13 mouse cellular contexts compared by ENCODE assay signal in genomic region chr6:28916630-28917029, GRCm38 (mm10).
DNase-seq lines count a peak whose midpoint lies in the region; ATAC-seq and TF ChIP-seq lines count a peak whose summit lies in the region.
"Had no signal": no experiment of that assay in that cellular context is flagged by ENCODE, and none has a peak within 500 bp of the region (broad histone marks: within the 10 kb centered on the region; RNA-seq: fewer than 3 reads in every experiment).

No protein-coding gene starts in this region.

- 0 out of 2 replicates have a peak, but pooled peaks cover 3% of the 10 kb centered on the region for H3K4me1 ChIP-seq in heart, embryonic 12.5 days (replicated peaks)
- H3K4me1 ChIP-seq in lung, postnatal 0 days (ENCODE audit: insufficient read depth, low read depth, low read length), result no peaks in the 10 kb centered on the region
- no peaks in the 10 kb centered on the region for H3K4me1 ChIP-seq in forebrain, embryonic 15.5 days
- H3K4me1 ChIP-seq: liver, embryonic 12.5 days had no signal

- intact Hi-C loops in heart, postnatal 10 days (cut with DNase I), result no loop called here

- no peak overlapping the region for H3K4me3 ChIP-seq in heart, embryonic 12.5 days
- no peak overlapping the region for H3K4me3 ChIP-seq in lung, postnatal 0 days (ENCODE audit: low read depth, low read length)
- H3K4me3 ChIP-seq in forebrain, embryonic 15.5 days, result no peak overlapping the region
- H3K4me3 ChIP-seq: liver, embryonic 12.5 days had no signal

- no peaks in the 10 kb centered on the region for H3K36me3 ChIP-seq in heart, embryonic 12.5 days
- H3K36me3 ChIP-seq in lung, postnatal 0 days (ENCODE audit: insufficient read depth, low read length), result no peaks in the 10 kb centered on the region
- H3K36me3 ChIP-seq in forebrain, embryonic 15.5 days, result no peaks in the 10 kb centered on the region
- H3K36me3 ChIP-seq: G1E; liver, embryonic 12.5 days had no signal

- WGBS in heart, embryonic 12.5 days, result 41% methylated on average over 8 of the region's 8 CpGs
- 31% methylated on average over 8 of the region's 8 CpGs for WGBS in lung, postnatal 0 days
- WGBS in forebrain, embryonic 15.5 days, result 70% methylated on average over 8 of the region's 8 CpGs

- no peaks in the 10 kb centered on the region for H3K27me3 ChIP-seq in heart, embryonic 12.5 days (replicated peaks)
- no peaks in the 10 kb centered on the region for H3K27me3 ChIP-seq in lung, postnatal 0 days (replicated peaks; ENCODE audit: insufficient read depth, low read length)
- no peaks in the 10 kb centered on the region for H3K27me3 ChIP-seq in forebrain, embryonic 15.5 days
- H3K27me3 ChIP-seq: liver, embryonic 12.5 days had no signal

- TF ChIP-seq EP300 in lung, postnatal 0 days (IDR thresholded peaks at IDR 0.05), result peak; percentile 33; the same call in 1 of the 2 replicates

- H3K9ac ChIP-seq in heart, embryonic 12.5 days, result no peak overlapping the region
- H3K9ac ChIP-seq in lung, postnatal 0 days (replicated peaks; ENCODE audit: low read depth), result no peak overlapping the region
- no peak overlapping the region for H3K9ac ChIP-seq in forebrain, embryonic 15.5 days (replicated peaks)
- H3K9ac ChIP-seq: liver, embryonic 12.5 days had no signal

- TF ChIP-seq CTCF in lung, postnatal 0 days (IDR thresholded peaks at IDR 0.05), result no peak

- DNase-seq in heart, postnatal 10 days, result no peak
- peak; percentile 91 for DNase-seq in ovary, adult 18-20 months (ENCODE audit: low spot score)
- no peak for DNase-seq in ovary, postnatal 14 days (ENCODE audit: low spot score)
- no peak for DNase-seq in lung, postnatal 0 days (ENCODE audit: low spot score)
- peak; percentile 85 for DNase-seq in testis, postnatal 14 days (ENCODE audit: low spot score)
- DNase-seq: cerebellum, adult 9-11 months; heart, adult 11 months; kidney, postnatal 10 days; thymus, adult 18-20 months had no signal

- no peak overlapping the region for H3K4me2 ChIP-seq in heart, embryonic 12.5 days
- H3K4me2 ChIP-seq in lung, postnatal 0 days (replicated peaks; ENCODE audit: low read depth, low read length), result no peak overlapping the region
- H3K4me2 ChIP-seq in forebrain, embryonic 15.5 days (replicated peaks), result no peak overlapping the region
- H3K4me2 ChIP-seq: liver, embryonic 12.5 days had no signal

- ATAC-seq in heart, embryonic 12.5 days (ENCODE audit: insufficient number of reproducible peaks, low FRiP score), result 0 out of 2 replicates have a peak, but pooled peaks have one; percentile 25
- ATAC-seq in lung, postnatal 0 days, result peak; percentile 46; the same call in 1 of the 2 replicates
- no peak for ATAC-seq in forebrain, embryonic 15.5 days (replicated peaks)
- ATAC-seq: liver, embryonic 12.5 days had no signal

- H3K9me3 ChIP-seq in heart, embryonic 12.5 days (replicated peaks), result peaks cover 14% of the 10 kb centered on the region
- no peaks in the 10 kb centered on the region for H3K9me3 ChIP-seq in lung, postnatal 0 days (ENCODE audit: low read length)
- H3K9me3 ChIP-seq in forebrain, embryonic 15.5 days, result no peaks in the 10 kb centered on the region

- no peak overlapping the region for H3K27ac ChIP-seq in heart, embryonic 12.5 days (ENCODE audit: poor library complexity, severe bottlenecking)
- no peak overlapping the region for H3K27ac ChIP-seq in lung, postnatal 0 days (ENCODE audit: low read length)
- H3K27ac ChIP-seq in forebrain, embryonic 15.5 days (replicated peaks), result no peak overlapping the region
- H3K27ac ChIP-seq: liver, embryonic 12.5 days had no signal

Comparison
In these comparisons a context has a peak if more than half of its experiments do, and no peak if none do; other contexts are left out.
1. DNase-seq: peak in ovary, adult 18-20 months (single experiment) and testis, postnatal 14 days (single experiment); none in heart, postnatal 10 days (0 of 2), ovary, postnatal 14 days (single experiment) and lung, postnatal 0 days (single experiment).